8 mouse cellular contexts compared by ENCODE assay signal in genomic region chr4:32250333-32251004, GRCm38 (mm10). TPM values are rescaled to one million over a fixed set of nuclear protein-coding genes. Genes with fewer than 3 reads are reported as not detected.
DNase-seq lines count a peak whose midpoint lies in the region; ATAC-seq and TF ChIP-seq lines count a peak whose summit lies in the region.

No protein-coding gene starts in this region.

- no peaks in the 10 kb centered on the region for H3K36me3 ChIP-seq in forebrain, postnatal 0 days (ENCODE audit: insufficient read depth)
- no peaks in the 10 kb centered on the region for H3K36me3 ChIP-seq in intestine, embryonic 15.5 days
- no peaks in the 10 kb centered on the region for H3K36me3 ChIP-seq in lung, embryonic 14.5 days (ENCODE audit: insufficient read depth)
- H3K36me3 ChIP-seq in neural tube, embryonic 14.5 days (ENCODE audit: control insufficient read depth, insufficient read depth, low read length) = no peaks in the 10 kb centered on the region

- H3K4me3 ChIP-seq in bone marrow macrophage, adult 2 months (ENCODE audit: insufficient read depth, low read length) = peak overlapping the region; percentile 59
- peak overlapping the region; percentile 7; the same call in 1 of the 2 replicates for H3K4me3 ChIP-seq in forebrain, postnatal 0 days (ENCODE audit: low read depth, low read length)
- peak overlapping the region; percentile 11 for H3K4me3 ChIP-seq in intestine, embryonic 15.5 days (replicated peaks)
- H3K4me3 ChIP-seq in lung, embryonic 14.5 days (ENCODE audit: low read depth, low read length) = peak overlapping the region; percentile 19; the same call in 1 of the 2 replicates
- H3K4me3 ChIP-seq in neural tube, embryonic 14.5 days (ENCODE audit: low read depth, low read length) = no peak overlapping the region

- no peaks in the 10 kb centered on the region for H3K9me3 ChIP-seq in forebrain, postnatal 0 days (ENCODE audit: low read length)
- H3K9me3 ChIP-seq in intestine, embryonic 15.5 days = no peaks in the 10 kb centered on the region
- no peaks in the 10 kb centered on the region for H3K9me3 ChIP-seq in lung, embryonic 14.5 days (ENCODE audit: low read depth, low read length)
- H3K9me3 ChIP-seq in neural tube, embryonic 14.5 days (ENCODE audit: control insufficient read depth, low read length) = no peaks in the 10 kb centered on the region

- peak overlapping the region; percentile 39 for H3K4me2 ChIP-seq in forebrain, postnatal 0 days (ENCODE audit: low read depth)
- peak overlapping the region; percentile 53 for H3K4me2 ChIP-seq in intestine, embryonic 15.5 days (replicated peaks)
- peak overlapping the region; percentile 56 for H3K4me2 ChIP-seq in lung, embryonic 14.5 days
- peak overlapping the region; percentile 27 for H3K4me2 ChIP-seq in neural tube, embryonic 14.5 days (ENCODE audit: low read depth, low read length)

- ATAC-seq in forebrain, postnatal 0 days = peak; percentile 36; the same call in 1 of the 2 replicates
- ATAC-seq in intestine, embryonic 15.5 days = peak; percentile 48
- ATAC-seq in lung, embryonic 14.5 days (ENCODE audit: insufficient read depth) = peak; percentile 62
- peak; percentile 44; the same call in 1 of the 2 replicates for ATAC-seq in neural tube, embryonic 14.5 days (ENCODE audit: low read depth)

- no peak for TF ChIP-seq CTCF in bone marrow macrophage, adult 2 months (IDR thresholded peaks at IDR 0.05; ENCODE audit: low read depth, low read length)
- no peak for TF ChIP-seq CTCF in forebrain, postnatal 0 days (IDR thresholded peaks at IDR 0.05; ENCODE audit: low read depth)
- TF ChIP-seq CTCF in lung, embryonic 14.5 days (IDR thresholded peaks at IDR 0.05; ENCODE audit: low read depth) = no peak

- H3K9ac ChIP-seq in forebrain, postnatal 0 days = peak overlapping the region; percentile 40
- H3K9ac ChIP-seq in intestine, embryonic 15.5 days = peak overlapping the region; percentile 34
- H3K9ac ChIP-seq in lung, embryonic 14.5 days = peak overlapping the region; percentile 46
- peak overlapping the region; percentile 12; the same call in 1 of the 2 replicates for H3K9ac ChIP-seq in neural tube, embryonic 14.5 days (replicated peaks; ENCODE audit: low read depth, low read length)

- H3K4me1 ChIP-seq in bone marrow macrophage, adult 2 months (ENCODE audit: control insufficient read depth, insufficient read depth, low read length) = peaks cover 10% of the 10 kb centered on the region
- peaks cover 36% of the 10 kb centered on the region for H3K4me1 ChIP-seq in forebrain, postnatal 0 days (ENCODE audit: insufficient read depth)
- H3K4me1 ChIP-seq in intestine, embryonic 15.5 days (replicated peaks) = peaks cover 26% of the 10 kb centered on the region
- peaks cover 40% of the 10 kb centered on the region for H3K4me1 ChIP-seq in lung, embryonic 14.5 days (ENCODE audit: insufficient read depth)
- peaks cover 20% of the 10 kb centered on the region for H3K4me1 ChIP-seq in neural tube, embryonic 14.5 days (ENCODE audit: control insufficient read depth, insufficient read depth, low read length)

- 6% methylated on average over 16 of the region's 16 CpGs for WGBS in forebrain, postnatal 0 days
- 10% methylated on average over 16 of the region's 16 CpGs for WGBS in intestine, embryonic 15.5 days
- WGBS in lung, embryonic 14.5 days = 6% methylated on average over 16 of the region's 16 CpGs
- 5% methylated on average over 16 of the region's 16 CpGs for WGBS in neural tube, embryonic 14.5 days

- no peaks in the 10 kb centered on the region for H3K27me3 ChIP-seq in forebrain, postnatal 0 days (ENCODE audit: insufficient read depth, low read length)
- no peaks in the 10 kb centered on the region for H3K27me3 ChIP-seq in intestine, embryonic 15.5 days (replicated peaks)
- no peaks in the 10 kb centered on the region for H3K27me3 ChIP-seq in lung, embryonic 14.5 days (ENCODE audit: insufficient read depth, low read length)
- no peaks in the 10 kb centered on the region for H3K27me3 ChIP-seq in neural tube, embryonic 14.5 days (ENCODE audit: control insufficient read depth, insufficient read depth, low read length)

- peak; percentile 24 for DNase-seq in right cerebral cortex, adult 18-20 months
- no peak for DNase-seq in right cerebral cortex, postnatal 4 days
- DNase-seq in forebrain, postnatal 0 days = peak; percentile 43
- DNase-seq in lung, embryonic 14.5 days = peak; percentile 81
- no peak for DNase-seq in layer of hippocampus, postnatal 14 days (ENCODE audit: low spot score in 2 of 2)

- TF ChIP-seq POLR2A in bone marrow macrophage, adult 2 months (IDR thresholded peaks at IDR 0.05; ENCODE audit: borderline replicate concordance, low read depth, low read length) = no peak

- H3K27ac ChIP-seq in bone marrow macrophage, adult 2 months (ENCODE audit: insufficient read depth, low read depth, low read length) = peak overlapping the region; percentile 84
- peak overlapping the region; percentile 68 for H3K27ac ChIP-seq in forebrain, postnatal 0 days (ENCODE audit: low read depth, low read length)
- H3K27ac ChIP-seq in intestine, embryonic 15.5 days = peak overlapping the region; percentile 74
- peak overlapping the region; percentile 92 for H3K27ac ChIP-seq in lung, embryonic 14.5 days (ENCODE audit: low read depth)
- H3K27ac ChIP-seq in neural tube, embryonic 14.5 days (ENCODE audit: low read depth, low read length) = peak overlapping the region; percentile 78

RNA-seq across cellular contexts. Expression of gene Bach2, which starts 11.9 kb away (rescaled TPM):
- 0.39 and 1.4 TPM in 2 replicates for polyA plus RNA-seq in bone marrow macrophage, adult 2 months (2012; ENCODE audit: insufficient read depth, insufficient read length, missing spikeins)
- 16.2 and 19.0 TPM in 2 replicates for total RNA-seq in forebrain, postnatal 0 days (2014; rRNA removed)
- 9.1 and 16.0 TPM in 2 replicates for polyA plus RNA-seq in forebrain, postnatal 0 days (2015; fragmentation: Nextera tagmentation; extraction: Ambion mirVana)
- polyA plus RNA-seq in intestine, embryonic 15.5 days (2015; fragmentation: Nextera tagmentation; extraction: Ambion mirVana) = 4.4 and 4.7 TPM in 2 replicates
- polyA plus RNA-seq in lung, embryonic 14.5 days (2014; fragmentation: Nextera tagmentation; extraction: Ambion mirVana) = 12.8 and 16.1 TPM in 2 replicates
- 32.4 and 40.0 TPM in 2 replicates for polyA plus RNA-seq in neural tube, embryonic 14.5 days (2014; fragmentation: Nextera tagmentation; extraction: Ambion mirVana)
- 10 to 100 TPM; 22.2 to 24.9 TPM for total RNA-seq in layer of hippocampus, postnatal 14 days (2021)

Comparison
In these comparisons a context has a peak if more than half of its experiments do, and no peak if none do; other contexts are left out.
1. DNase-seq: peak in right cerebral cortex, adult 18-20 months (single experiment), forebrain, postnatal 0 days (single experiment) and lung, embryonic 14.5 days (single experiment); none in right cerebral cortex, postnatal 4 days (single experiment) and layer of hippocampus, postnatal 14 days (0 of 2).
2. Peak in every context shown above with its lines, with median percentiles within 50 percentile points of each other: H3K27ac ChIP-seq, ATAC-seq, H3K4me2 ChIP-seq and H3K9ac ChIP-seq.